Mouse (Mus musculus) limb, embryonic 12.5 days (tissue): ENCODE results near the gene Stum. TPM values are rescaled to one million over a fixed set of nuclear protein-coding genes. Genes with fewer than 3 reads are reported as not detected.
A peak's percentile ranks its signal among the peaks of the same experiment; 100 is the strongest.

Experiments used
- ATAC-seq: fragments of 200-750 bp; cut with Nextera tagmentation; 2 replicates; pipeline ENCODE4 v1.8.0; 2017; ENCODE audit warnings: low read depth, moderate TSS enrichment; ENCODE audit not compliant: insufficient number of reproducible peaks, insufficient read depth, low FRiP score, low TSS enrichment
- H3K27ac ChIP-seq: fragments of 300-500 bp; sonication (generic); 2 replicates; pipeline ENCODE4 v1.5.1; 2016; ENCODE audit warnings: mild to moderate bottlenecking, moderate library complexity
- H3K27me3 ChIP-seq: fragments of 300-500 bp; sonication (generic); 2 replicates; pipeline ENCODE4 v1.6.1; 2016; ENCODE audit warnings: mild to moderate bottlenecking, moderate library complexity
- H3K36me3 ChIP-seq: fragments of 300-500 bp; sonication (generic); 2 replicates; pipeline ENCODE4 v1.6.1; 2016; ENCODE audit warnings: mild to moderate bottlenecking, moderate library complexity
- H3K4me1 ChIP-seq: fragments of 300-500 bp; sonication (generic); replicated peaks from 2 replicates; pipeline ENCODE4 v1.6.1; 2016
- H3K4me2 ChIP-seq: fragments of 300-500 bp; sonication (generic); 2 replicates; pipeline ENCODE4 v1.6.1; 2016; ENCODE audit warnings: mild to moderate bottlenecking, moderate library complexity
- H3K4me3 ChIP-seq: fragments of 300-500 bp; sonication (generic); replicated peaks from 2 replicates; pipeline ENCODE4 v1.5.1; 2016; ENCODE audit warnings: mild to moderate bottlenecking
- H3K9ac ChIP-seq: fragments of 300-500 bp; sonication (generic); replicated peaks from 2 replicates; pipeline ENCODE4 v1.6.1; 2016; ENCODE audit warnings: mild to moderate bottlenecking, moderate library complexity
- H3K9me3 ChIP-seq: fragments of 300-500 bp; sonication (generic); 2 replicates; pipeline ENCODE4 v1.6.1; 2016; ENCODE audit warnings: mild to moderate bottlenecking, moderate library complexity
- WGBS: fragments of 180-500 bp; shearing (Covaris S2); methylation state at CpG from one replicate; pipeline ENCODE4 v1.1.7; 2016; 5-methylcytosine and 5-hydroxymethylcytosine counted together
- polyA plus RNA-seq: library from polyadenylated mRNA; unstranded; fragments of >200 nt; fragmentation: Nextera tagmentation; extraction: Ambion mirVana; gene quantifications from 2 replicates; pipeline ENCODE4 v1.2.1, GENCODE M21; 2016

Gene Stum
- polyA plus RNA-seq, 1 experiment from 2014 or later, result 1.8 TPM

DNA sequence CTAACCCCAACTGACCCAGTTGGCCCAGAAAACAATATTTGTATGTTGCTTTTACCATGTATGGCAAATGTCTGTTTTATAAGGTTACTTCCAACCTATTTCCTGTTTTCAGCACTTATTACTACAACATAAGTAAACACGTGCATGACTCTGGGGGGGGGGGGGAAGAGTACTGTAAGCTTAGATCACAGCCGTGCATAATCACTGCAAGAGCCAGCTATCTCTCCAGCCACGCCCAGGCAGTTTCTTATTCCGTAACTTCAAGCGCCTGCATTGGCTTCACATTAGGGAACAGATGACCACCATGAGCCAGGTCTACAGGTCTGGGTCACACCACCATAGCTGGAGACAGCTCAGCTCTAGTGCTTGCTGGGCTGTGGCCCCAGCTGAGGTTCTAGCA, 53.5 kb downstream of the Stum start:
- Histone ChIP-seq H3K4me3 (no peak overlapping the region), H3K4me2 (no peak overlapping the region), H3K4me1 (peaks cover 28% of the 10 kb centered on the region), H3K27ac (no peak overlapping the region), H3K36me3 (0 out of 2 replicates have a peak, but pooled peaks cover under 1% of the 10 kb centered on the region), H3K9me3 (no peaks in the 10 kb centered on the region), H3K9ac (no peak overlapping the region), H3K27me3 (no peaks in the 10 kb centered on the region; the same call in 1 of the 2 replicates)
- ATAC-seq, result no peak
- WGBS, result 68% methylated on average over 5 of the region's 5 CpGs

DNA sequence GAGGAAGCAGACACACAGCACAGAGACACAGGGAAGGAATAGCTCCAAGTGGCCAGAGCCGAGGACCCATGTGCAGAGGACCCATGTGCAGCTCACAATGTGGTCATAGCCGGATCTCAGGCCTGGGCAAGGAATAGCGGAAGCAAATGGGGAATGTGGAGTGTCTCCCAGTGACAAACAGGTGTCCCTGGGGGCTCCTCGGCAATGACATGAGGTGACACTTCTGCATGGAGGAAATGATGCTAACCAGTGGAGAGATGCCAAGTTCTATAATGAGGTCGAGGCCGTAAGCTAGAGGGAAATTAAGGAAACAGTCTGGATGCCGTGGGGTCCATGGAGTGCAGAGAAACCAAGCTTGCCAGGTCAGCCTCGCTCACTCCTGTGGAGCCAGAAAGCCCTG, 54.4 kb downstream of the Stum start:
- 81% methylated on average over 8 of the region's 8 CpGs for WGBS
- Histone ChIP-seq H3K4me3 (no peak overlapping the region), H3K9ac (no peak overlapping the region), H3K27me3 (no peaks in the 10 kb centered on the region), H3K27ac (no peak overlapping the region), H3K36me3 (peaks cover 6% of the 10 kb centered on the region; the same call in 1 of the 2 replicates), H3K4me2 (no peak overlapping the region), H3K9me3 (no peaks in the 10 kb centered on the region), H3K4me1 (peaks cover 23% of the 10 kb centered on the region)
- ATAC-seq, result no peak

DNA sequence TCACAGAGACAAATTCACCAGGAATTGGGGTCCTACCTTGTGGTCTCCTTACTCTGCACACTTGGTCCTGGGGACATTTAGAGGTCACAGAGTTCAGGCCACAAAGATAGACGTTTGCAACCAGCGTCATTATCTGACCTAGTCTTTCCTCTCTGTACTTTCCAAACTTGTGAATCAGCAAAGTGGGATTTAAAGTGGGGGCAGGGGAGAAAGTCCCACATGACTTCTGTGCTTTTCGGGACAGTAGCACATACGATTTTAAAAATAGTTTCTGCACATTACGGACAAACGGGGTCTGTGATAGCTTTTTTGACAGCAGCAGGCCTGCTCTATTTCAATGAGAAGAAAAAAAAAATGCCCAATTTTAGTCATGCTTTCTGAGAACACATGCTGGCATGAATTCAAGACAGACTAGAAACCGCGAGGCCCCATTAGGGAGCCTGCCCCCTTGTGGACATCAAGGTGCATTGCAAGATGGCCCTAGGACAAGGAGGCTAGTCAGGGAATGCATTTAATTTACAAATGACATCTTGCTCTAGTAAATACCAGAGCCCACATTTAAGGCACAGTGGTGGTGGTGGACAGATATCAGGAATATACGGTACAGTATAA, 55.1 kb downstream of the Stum start:
- no peak for ATAC-seq
- H3K9ac ChIP-seq, result no peak overlapping the region
- no peaks in the 10 kb centered on the region for H3K27me3 ChIP-seq
- no peak overlapping the region for H3K4me3 ChIP-seq
- no peaks in the 10 kb centered on the region for H3K9me3 ChIP-seq
- WGBS, result 30% methylated on average over 9 of the region's 9 CpGs
- H3K36me3 ChIP-seq, result peaks cover 12% of the 10 kb centered on the region
- peak overlapping the region; percentile 29; the same call in 1 of the 2 replicates for H3K27ac ChIP-seq
- H3K4me2 ChIP-seq, result peak overlapping the region; percentile 4; the same call in 1 of the 2 replicates
- peaks cover 19% of the 10 kb centered on the region for H3K4me1 ChIP-seq

DNA sequence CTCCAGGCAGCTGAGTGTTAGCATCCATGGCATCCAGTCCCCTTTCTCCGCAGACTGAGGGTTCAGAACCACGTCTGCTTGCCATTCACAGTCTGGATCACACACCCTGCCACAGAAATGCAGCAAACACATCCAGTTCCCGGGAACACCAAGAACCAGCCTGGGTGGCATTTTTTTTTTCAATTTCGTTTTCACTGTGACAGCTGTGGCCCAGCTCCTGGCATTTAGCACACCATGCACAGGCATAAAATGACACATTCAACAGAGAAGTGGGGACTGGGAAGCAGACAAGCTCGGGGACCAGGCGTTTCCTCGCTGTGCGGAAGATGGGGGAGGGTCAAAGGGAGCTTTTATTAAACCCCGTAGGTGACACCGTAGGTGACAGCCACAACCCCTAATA, 55.6 kb downstream of the Stum start:
- Histone ChIP-seq H3K27ac (peak overlapping the region; percentile 29; the same call in 1 of the 2 replicates), H3K4me1 (peaks cover 14% of the 10 kb centered on the region), H3K4me2 (peak overlapping the region; percentile 4; the same call in 1 of the 2 replicates), H3K4me3 (no peak overlapping the region), H3K9me3 (no peaks in the 10 kb centered on the region), H3K36me3 (peaks cover 17% of the 10 kb centered on the region), H3K27me3 (no peaks in the 10 kb centered on the region), H3K9ac (no peak overlapping the region)
- 46% methylated on average over 10 of the region's 10 CpGs for WGBS
- no peak for ATAC-seq

- peaks cover 21% of the 10 kb centered on the region for H3K4me1 ChIP-seq
- no peak for ATAC-seq
- H3K4me2 ChIP-seq, result no peak overlapping the region
- H3K27me3 ChIP-seq, result no peaks in the 10 kb centered on the region
- no peak overlapping the region for H3K27ac ChIP-seq
- no peak overlapping the region for H3K9ac ChIP-seq
- H3K9me3 ChIP-seq, result no peaks in the 10 kb centered on the region
- no peak overlapping the region for H3K4me3 ChIP-seq
- H3K36me3 ChIP-seq, result peaks cover 27% of the 10 kb centered on the region
- WGBS, result 73% methylated on average over 6 of the region's 6 CpGs
Observed at GRCm38 (mm10) chr1:180426405-180426804, 56.9 kb downstream of the Stum start.

GRCm38 (mm10) chr1:180423931-180424330, 59.4 kb downstream of the Stum start:
- H3K9me3 ChIP-seq, result no peaks in the 10 kb centered on the region
- no peak overlapping the region for H3K9ac ChIP-seq
- H3K4me2 ChIP-seq, result no peak overlapping the region
- H3K27me3 ChIP-seq, result no peaks in the 10 kb centered on the region
- no peak overlapping the region for H3K4me3 ChIP-seq
- H3K27ac ChIP-seq, result no peak overlapping the region
- H3K36me3 ChIP-seq, result peaks cover 52% of the 10 kb centered on the region
- H3K4me1 ChIP-seq, result peaks cover 27% of the 10 kb centered on the region
- no peak for ATAC-seq
- WGBS, result 70% methylated on average over 3 of the region's 3 CpGs

DNA sequence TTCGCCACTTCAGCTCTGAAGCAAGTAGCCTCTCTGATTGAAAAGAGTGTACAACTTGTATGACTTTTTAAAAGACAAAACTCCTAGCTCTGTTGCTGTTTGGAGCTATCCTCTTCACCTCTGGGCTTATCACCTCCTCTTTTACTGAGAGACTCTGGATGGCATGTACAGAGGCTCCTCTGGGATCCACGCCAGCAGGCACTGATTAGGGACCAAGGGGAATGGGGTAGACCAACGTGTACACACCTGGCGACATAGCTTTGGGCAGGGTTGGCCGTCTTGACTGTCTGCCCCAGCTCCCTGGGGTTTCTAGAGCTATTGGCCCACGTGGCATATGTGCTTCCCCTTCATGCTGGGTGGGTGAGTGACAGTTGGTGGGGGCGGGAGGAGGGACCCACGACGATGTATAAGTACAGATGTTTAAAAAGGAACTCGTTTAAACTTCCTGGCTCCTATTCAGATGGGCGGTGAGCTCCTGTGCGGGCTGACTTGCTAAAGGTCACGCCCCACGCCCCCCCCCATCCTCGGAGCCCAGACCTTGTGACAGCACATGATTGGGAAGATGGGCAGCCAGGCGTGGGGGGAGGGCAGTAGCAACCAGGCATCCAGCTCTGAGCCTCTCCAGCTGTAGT, 60.2 kb downstream of the Stum start:
- H3K9ac ChIP-seq, result no peak overlapping the region
- WGBS, result 62% methylated on average over 16 of the region's 16 CpGs
- H3K4me3 ChIP-seq, result no peak overlapping the region
- no peaks in the 10 kb centered on the region for H3K9me3 ChIP-seq
- peaks cover 26% of the 10 kb centered on the region for H3K4me1 ChIP-seq
- H3K36me3 ChIP-seq, result peaks cover 60% of the 10 kb centered on the region
- ATAC-seq, result no peak
- H3K4me2 ChIP-seq, result no peak overlapping the region
- H3K27me3 ChIP-seq, result no peaks in the 10 kb centered on the region
- no peak overlapping the region for H3K27ac ChIP-seq

GRCm38 (mm10) chr1:180422076-180422828, 61.1 kb downstream of the Stum start:
- Histone ChIP-seq H3K4me1 (peaks cover 17% of the 10 kb centered on the region), H3K9ac (no peak overlapping the region), H3K27ac (no peak overlapping the region), H3K27me3 (no peaks in the 10 kb centered on the region), H3K36me3 (peaks cover 68% of the 10 kb centered on the region), H3K4me3 (no peak overlapping the region), H3K9me3 (no peaks in the 10 kb centered on the region), H3K4me2 (no peak overlapping the region)
- WGBS, result 37% methylated on average over 11 of the region's 11 CpGs
- ATAC-seq, result no peak

GRCm38 (mm10) chr1:180421165-180421909, 62.0 kb downstream of the Stum start:
- Histone ChIP-seq H3K36me3 (peaks cover 77% of the 10 kb centered on the region), H3K4me2 (no peak overlapping the region), H3K27me3 (no peaks in the 10 kb centered on the region), H3K27ac (0 out of 2 replicates have a peak overlapping the region, but pooled peaks have one; percentile 29), H3K4me3 (no peak overlapping the region), H3K9ac (no peak overlapping the region), H3K4me1 (peaks cover 17% of the 10 kb centered on the region), H3K9me3 (no peaks in the 10 kb centered on the region)
- WGBS, result 59% methylated on average over 25 of the region's 25 CpGs
- ATAC-seq, result no peak

DNA sequence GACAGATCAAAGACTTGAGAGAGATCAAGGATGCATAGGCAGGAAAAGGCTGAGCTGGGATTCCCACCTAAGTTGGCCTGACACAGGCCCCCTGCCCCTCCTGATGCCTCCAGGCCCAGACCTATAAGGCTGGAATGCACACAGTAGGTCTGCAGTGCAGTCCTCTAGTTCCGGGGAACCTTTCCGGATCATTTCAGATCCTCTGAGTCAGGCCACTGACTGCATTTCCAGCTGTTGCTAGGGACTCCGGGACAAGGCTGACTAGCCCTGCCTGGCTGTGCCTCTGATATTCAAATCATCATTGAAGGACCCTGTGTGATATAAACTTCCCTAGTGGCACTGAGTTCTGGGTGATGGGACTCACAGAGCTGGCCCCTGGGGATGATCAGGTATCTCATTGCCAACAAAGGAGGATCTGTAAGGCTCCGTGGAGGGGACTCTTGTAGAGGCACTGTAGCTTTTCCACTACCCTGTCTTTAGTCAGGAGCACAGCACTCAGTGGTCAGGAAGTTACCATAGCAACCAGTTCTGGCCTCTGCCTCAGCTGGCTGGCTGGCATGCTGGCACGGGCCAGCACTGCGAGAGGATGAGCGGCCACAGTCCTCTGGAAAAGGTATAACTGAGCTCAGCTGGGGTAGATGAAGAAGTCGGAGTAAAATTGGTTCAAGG, 62.7 kb downstream of the Stum start:
- H3K36me3 ChIP-seq, result peaks cover 84% of the 10 kb centered on the region
- H3K27ac ChIP-seq, result 0 out of 2 replicates have a peak overlapping the region, but pooled peaks have one; percentile 29

More for the DNA sequence above, 62.7 kb downstream of the Stum start:
- H3K27me3 ChIP-seq, result no peaks in the 10 kb centered on the region
- no peak overlapping the region for H3K4me3 ChIP-seq
- no peak overlapping the region for H3K4me2 ChIP-seq
- H3K4me1 ChIP-seq, result peaks cover 17% of the 10 kb centered on the region
- ATAC-seq, result no peak
- no peak overlapping the region for H3K9ac ChIP-seq
- no peaks in the 10 kb centered on the region for H3K9me3 ChIP-seq
- WGBS, result 65% methylated on average over 8 of the region's 8 CpGs
